Mouse (Mus musculus) frontal cortex, postnatal 14 days (tissue): ENCODE data around the gene Znrf1.
"Not testable (repeated sequence)": the region's sequence is repeated elsewhere in the genome, so short reads cannot be mapped to it uniquely, and the experiment has no call there.

Experiments
- DNase-seq, 2 experiments: peaks; one replicate each; pipeline ENCODE4 v3.0.0; 2022; ENCODE audit warnings: low spot score in 2 of 2

Gene Znrf1

DNA sequence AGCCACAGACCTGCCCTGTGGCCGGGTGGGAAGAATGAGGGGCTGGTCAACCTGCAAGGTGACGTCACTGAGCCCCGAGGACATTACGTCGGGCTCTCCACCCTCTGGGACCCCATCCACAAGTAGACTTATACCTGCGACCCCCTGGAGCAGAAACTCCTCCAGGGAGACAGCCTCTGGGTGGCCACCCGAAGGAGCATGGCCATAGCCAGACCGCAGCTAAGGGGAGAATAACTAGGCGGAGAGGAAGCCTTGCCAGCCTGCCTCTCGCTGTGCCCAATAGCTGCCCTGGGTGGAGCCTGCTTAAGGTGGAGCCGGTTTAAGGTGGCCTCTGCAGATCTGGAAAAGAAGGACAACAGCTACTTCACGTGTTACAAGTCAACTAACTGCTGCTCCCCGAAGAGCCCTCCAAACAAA, 94.2 kb downstream of the Znrf1 start, which contains the start of gene Ldhd:
Gene Ldhd (minus strand): TSS at position 270 of the 417 bp plus-strand sequence.
- DNase-seq: no peak

DNA sequence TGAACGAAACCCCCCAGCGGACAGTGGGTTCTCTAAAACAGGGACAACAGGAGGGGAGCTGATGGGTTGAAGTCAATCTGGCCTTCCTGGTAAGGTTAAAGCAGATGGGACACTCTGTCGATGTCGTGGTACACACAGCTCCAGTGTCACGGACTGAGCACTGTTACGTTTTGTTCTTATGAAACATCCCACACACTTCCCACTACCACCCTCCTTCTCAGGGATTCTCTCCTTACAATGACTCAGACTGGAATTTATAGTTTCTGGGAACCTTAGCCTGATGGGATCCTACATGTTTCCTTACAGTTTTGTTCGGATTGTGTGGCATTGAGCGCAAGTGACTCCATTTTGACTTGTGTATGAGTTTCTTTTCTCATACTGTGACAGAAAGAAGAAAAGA, 95.7 kb downstream of the Znrf1 start:
- no peak for DNase-seq

DNA sequence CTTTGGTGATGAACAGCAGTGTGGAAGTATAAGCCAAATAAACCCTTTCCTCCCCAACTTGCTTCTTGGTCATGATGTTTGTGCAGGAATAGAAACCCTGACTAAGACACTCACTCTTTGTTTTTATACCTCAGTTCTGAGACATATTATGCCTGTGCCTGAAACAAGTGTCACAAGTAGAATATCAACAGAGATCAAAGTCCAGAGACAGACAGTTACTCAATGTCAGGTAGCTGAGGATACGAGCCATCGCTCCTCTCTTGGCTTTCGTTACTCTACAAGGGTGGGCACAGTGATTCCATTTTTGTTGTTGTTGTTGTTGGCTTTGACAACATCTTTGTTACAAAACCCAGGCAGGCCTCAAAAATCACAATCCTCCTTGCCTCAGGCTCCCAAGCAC, 97.1 kb downstream of the Znrf1 start:
- no peak for DNase-seq

DNA sequence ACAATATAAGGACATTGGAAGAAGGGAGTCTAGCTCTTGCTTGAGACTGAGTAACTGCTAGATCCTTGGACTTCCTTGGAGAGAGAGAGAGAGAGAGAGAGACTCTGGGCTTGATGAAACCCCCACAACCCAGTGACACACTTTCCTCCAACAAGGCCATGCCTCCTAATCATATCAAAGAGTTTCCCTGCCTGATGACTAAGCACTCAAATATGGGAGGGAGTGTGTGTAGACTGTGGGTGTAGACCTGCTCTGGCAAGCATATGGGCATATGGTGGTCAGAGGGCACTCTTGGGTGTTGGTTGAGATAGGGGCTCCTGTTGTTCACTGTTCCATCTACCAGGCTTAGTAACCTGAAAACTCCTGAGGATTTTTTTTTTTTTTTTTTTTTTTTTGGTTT, 102.2 kb downstream of the Znrf1 start:
- no peak for DNase-seq

DNA sequence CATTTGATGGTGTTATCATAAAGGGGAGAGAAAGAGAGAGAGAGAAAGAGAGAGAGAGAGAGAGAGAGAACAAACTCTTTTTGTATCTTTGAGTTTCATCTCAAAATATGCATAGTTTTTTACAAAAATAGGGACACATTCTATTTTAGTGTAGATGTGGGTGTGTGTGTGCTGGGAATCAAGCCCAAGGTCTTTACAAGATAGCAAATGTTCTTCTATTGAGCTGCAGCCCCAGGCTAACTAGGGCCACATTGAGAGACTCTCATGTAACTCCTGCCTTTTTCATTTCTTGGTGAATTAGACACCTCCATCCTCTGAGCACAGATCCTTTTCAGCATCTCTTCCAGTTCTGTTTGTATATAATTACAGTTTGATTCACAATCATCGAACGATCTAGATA, 105.2 kb downstream of the Znrf1 start:
- no peak for DNase-seq

DNA sequence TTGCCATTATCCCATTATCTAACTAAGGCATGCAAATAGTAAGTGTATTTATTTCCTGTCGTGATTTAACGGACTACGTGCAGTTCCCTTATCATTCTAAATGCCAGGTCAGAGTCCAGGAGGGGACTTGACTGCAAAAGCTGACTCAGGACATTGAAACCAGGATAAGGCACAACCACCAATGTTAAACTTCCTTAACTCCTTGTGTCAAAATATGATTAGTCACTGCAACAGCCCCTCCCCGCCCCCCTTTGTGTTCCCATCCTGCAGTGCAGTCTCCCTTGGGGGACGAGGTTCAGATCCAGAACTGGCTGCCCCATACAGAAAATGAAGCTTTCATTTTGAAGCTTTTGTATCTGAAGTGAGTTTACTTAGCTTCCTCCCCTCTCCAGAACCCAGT, 106.6 kb downstream of the Znrf1 start:
- no peak for DNase-seq

DNA sequence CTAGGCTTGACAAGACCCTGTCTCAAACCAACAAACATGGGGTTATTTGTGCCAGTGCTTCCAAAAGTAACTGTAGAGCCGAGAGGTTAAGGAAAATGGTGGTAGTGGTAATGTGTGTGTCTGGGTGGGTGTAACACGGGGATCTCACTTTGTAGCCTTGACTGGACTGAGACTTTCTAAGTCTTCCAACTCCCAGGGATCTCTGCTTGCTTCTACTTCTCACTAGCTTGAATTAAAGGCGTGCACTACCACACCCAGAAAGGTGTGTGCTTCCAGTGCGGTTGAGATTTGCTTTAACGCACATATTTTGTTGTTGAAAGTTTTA, 107.0 kb downstream of the Znrf1 start:
- DNase-seq: no peak

DNA sequence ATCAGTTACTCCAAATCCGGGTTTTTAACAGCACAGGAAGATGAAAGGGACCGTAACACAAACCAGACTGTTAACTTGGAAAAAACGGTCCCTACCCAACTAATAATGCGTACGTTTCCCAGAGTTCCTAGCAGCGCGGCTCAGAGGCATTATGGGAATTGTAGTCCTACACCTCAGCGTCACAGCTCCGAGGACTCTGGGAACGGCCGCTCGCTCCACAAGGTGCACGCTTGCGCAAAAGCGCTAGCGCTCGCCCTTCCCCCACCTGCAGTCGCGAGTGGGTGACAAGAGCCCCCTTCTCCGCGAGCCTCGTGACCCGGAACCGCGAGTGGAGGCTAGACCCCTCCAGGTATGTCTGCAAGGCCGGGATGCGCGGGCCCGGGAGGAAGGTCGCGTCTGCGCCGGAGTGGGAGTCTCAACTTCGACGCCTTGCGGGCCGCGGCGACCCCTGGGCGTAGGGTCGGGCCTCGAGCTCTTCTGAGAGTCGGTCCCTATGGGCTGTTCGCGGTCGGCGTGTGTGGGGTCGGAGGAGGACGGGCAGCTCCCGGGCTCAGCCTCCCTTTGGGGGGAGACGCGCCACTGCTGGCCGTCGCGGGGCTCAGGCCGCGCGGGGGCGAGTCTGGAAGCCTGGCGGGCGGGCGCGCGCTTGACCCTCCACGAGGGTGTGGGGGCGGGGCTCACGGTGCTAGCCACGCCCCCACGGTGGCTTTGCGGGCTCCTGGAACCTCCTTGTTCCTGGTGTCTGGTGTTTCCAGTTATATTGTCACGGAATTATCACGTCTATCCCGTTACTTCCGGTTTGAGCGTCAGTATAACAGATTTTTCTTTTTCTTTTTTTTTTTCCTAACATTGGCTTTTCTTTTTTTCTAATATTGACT, 107.6 kb downstream of the Znrf1 start, which contains the start of gene Zfp1:
Gene Zfp1 (plus strand): TSS at position 138 of the 878 bp plus-strand sequence.
- peak; percentile 91 for DNase-seq

DNA sequence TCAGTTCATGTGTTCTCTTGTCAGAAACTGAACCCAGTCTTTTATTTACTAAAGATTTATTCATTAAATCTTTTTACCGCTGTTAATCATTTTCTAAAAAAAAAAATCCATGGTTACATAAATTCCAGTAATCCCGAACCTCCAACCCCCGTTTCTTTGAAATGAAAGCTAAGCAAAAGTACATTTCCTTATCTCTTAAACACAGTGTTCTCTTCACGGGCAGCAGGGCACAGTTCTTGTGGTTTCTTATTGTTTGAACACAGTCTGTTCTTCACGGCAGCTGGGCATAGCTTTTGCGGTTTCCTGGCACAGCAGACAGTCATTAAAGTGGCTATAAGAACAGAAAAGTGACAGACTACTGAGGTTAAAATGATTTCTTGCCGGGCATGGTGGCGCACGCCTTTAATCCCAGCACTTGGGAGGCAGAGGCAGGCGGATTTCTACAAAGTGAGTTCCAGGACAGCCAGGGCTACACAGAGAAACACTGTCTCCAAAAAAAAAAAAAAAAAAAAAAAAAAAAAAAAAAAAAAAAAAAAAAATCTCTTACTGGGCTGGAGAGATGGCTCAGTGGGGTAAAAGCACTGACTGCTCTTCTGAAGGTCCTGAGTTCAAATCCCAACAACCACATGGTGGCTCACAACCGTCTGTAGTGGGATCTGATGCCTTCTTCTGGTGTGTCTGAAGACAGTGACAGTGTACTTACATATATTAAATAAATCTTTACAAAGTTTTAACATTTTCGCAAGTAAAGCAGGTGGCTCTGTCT, 108.6 kb downstream of the Znrf1 start:
- DNase-seq: not testable (repeated sequence)

DNA sequence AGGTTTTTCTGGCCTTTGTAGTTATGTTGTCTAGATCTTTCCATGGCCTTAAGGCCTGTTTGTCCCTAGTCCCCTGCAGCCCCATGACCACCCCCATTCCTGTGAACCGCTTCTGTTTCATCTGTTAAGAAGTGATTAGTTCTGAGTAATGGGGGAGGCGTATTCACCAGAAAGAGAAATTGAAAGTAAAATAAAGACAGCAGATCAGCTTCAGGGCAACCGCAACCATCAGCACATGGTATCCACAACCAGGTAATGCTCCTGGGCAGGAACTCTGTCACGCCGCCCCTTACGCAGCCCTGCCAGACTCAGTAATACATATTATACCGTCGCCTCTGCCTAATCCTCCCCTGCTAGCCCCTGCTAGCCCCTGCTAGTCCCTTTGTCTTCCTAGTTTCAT, 109.8 kb downstream of the Znrf1 start:
- DNase-seq: no peak

DNA sequence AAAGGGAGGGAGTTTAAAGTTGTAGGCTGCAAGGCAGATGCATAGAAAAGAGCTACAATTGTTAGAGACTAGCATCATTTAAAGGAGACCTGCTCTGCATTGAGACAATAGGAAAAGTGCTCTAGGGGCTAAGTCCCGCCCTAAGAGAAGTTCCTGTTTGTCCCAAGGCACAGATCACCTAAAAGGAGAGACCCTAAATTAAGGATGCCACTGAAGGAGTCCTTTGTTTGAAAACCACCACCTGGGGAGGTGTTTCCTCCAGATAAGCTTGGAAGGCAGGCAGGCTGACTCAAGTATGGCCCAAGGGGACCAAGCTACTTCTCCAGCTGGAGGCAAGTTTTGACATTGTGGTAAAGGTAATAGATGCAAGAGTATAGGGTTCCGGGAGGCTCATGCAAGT, 112.9 kb downstream of the Znrf1 start:
- no peak for DNase-seq

DNA sequence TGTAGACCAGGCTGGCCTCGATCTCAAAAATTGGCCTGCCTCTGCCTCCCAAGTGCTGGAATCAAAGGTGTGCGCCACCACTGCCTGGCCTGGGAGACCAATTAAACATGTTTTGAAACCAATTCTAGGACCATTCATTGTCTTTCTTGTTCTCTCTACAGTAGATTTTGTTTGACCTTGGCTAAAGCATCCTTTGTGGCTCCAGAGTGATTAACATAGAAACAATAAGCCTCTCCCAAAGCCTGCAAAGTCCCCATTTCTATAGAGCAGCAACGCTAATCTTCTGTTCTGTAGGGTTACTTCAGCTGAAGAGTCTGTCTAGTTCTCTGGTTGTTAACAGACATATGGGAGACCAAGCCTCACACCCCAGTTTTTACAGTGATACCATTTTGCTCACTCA, 114.8 kb downstream of the Znrf1 start:
- DNase-seq: no peak

DNA sequence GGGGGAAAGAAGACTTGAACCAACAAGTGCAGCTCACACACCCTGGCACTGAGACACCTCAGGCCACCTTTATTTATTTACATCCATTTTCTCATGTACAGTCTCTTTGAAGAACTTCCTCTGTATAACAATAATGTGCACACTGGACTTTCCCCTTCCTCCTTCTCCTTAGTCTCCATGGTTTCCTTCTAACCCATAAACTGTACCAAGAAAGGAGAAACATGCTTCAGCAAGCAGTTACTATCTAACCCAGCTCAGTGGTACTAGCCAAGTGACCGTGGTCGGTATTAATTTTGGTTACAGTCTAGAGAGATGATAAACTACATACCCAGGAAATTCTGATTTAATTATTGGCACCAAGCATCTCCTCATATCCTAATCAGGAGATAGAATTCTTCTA, 117.6 kb downstream of the Znrf1 start:
- DNase-seq: no peak

DNA sequence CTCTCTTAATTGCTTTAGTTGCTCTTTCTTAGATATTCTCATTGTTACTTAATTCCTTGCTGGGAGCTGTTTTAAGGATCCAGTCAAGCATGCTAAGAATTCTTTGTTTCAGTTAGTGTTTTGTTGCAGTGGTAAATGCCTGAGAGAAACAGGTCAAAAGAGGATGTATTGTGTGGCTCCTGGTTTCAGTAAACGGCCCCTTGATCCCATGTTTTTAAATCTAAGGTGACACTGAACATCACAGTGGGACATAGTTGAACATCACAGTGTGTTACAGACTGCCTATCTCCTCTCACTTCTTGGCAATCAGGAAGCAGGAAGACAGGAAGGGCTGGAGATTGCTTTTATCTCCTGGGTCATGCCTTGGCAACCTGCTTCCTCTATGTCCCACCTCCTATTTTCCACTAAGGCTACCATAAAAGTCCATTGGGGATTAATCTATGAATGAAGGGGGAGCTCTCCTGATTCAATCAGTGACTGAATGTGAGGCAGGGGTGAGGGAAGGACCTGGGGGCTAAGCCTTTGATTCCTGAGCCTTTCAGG, 121.5 kb downstream of the Znrf1 start:
- no peak for DNase-seq

DNA sequence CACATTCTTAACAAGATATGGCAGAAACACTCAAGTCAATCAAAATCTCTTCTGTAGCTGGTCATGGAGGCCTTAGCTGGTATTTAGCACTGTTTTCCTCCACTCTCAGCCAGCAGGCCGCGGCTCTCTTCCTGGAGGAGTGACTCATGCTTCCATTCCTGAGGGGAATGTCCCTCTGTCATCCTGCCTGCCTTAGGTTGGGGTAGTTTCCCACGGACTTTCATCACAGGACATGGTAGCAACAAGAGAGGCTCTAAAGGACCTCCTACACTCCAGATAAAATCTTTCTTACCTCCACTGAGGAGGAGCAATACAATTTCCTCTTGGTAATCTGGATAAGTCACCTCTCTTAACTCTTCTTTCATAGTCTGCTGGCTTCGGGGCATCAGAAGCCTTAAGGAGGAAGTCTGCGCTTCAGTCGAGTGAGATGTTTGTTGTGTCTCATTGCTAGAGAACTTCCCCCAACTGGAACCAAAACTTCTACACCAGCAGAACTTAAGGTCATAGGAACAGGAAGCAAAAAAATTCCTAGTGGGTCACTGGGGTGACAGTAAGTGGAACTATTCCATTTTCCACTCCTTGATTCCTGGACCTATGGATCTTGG, 123.0 kb downstream of the Znrf1 start:
- no peak for DNase-seq

DNA sequence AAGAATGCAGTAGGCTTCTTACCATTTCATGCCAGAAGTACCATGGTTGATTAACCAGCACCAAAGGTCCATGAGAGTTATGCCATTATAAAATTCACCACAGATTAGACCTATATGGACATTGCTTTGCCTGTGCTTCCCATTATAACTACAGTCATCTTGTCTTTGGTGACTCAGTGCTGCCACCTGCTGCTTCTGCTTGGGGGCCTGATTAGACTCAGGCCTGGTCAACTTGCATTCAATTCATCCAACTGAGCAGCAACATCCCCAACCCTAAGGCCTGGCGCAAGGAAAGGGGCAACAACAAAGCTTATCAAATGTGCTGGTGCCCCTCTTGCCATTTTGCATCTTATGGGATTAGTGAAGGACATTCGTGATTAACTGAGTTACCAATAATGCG, 126.6 kb downstream of the Znrf1 start:
- peak; percentile 54 to 68 for DNase-seq

DNA sequence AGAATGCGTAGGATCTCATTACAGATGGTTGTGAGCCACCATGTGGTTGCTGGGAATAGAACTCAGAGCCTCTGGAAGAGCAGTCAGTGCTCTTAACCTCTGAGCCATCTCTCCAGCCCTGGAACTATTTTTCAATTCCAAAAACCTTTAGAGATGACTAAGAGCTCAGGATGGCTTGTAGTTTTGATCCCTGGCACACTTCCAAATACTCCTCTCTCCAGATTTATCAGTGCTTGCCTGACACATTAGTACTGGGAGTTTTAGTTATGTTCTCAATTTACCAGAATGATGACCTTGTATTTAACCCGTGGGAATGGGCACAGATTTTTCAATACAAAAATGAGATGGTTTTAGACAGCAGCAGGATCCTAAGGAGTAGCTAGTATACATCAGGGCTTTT, 130.9 kb downstream of the Znrf1 start:
- DNase-seq: no peak
